Mouse (Mus musculus) effector memory CD4-positive, alpha-beta T cell, adult 5 months (primary cell): ENCODE measurements around the gene Psapl1. TPM values are rescaled to one million over a fixed set of nuclear protein-coding genes. Genes with fewer than 3 reads are reported as not detected.

ENCODE experiments used
- polyA plus RNA-seq: library from polyadenylated mRNA; unstranded; fragments of 100-300 nt; shearing (Covaris generic); gene quantifications from one replicate; pipeline ENCODE4 v1.2.1, GENCODE M21; 2017

The Psapl1 gene
- polyA plus RNA-seq, result not detected

GRCm38 (mm10) chr5:36203916-36204315, at the start of gene Psapl1:
TSS of gene Psapl1 (plus strand) at chr5:36204021.

Other genes starting within 250 kb of the Psapl1 start
- not detected for gene Sorcs2, start 194.1 kb downstream of the Psapl1 start, polyA plus RNA-seq